In the genomic region with DNA sequence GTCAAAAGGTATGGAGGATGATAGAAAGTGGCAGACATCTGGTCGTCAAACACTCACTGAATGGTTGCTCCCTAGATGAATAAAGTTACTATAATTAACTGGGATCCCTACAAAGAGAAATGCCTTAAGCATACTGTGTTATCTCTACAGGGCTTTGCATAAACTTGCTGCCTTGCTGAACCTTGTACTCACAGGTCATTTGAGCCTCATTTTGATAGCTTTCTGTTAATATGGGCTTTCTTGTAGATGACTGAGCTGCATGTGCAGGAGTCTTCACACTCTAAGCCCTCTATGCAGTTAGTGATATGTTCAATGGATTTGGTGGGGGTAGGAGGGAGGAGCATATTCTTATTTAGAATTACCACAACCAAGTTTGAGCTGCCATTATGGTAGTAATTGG, we compare ENCODE assay signal across 16 mouse cellular contexts.
"Had no signal": no experiment of that assay in that cellular context is flagged by ENCODE, and none has a peak within 500 bp of the region (broad histone marks: within the 10 kb centered on the region; RNA-seq: fewer than 3 reads in every experiment).

No protein-coding gene starts in this region.

- H3K4me1 ChIP-seq: neural tube, embryonic 13.5 days; neural tube, embryonic 15.5 days; stomach, embryonic 15.5 days had no signal

- H3K4me3 ChIP-seq: neural tube, embryonic 13.5 days; neural tube, embryonic 15.5 days; stomach, embryonic 15.5 days had no signal

- H3K27ac ChIP-seq: neural tube, embryonic 13.5 days; neural tube, embryonic 15.5 days; stomach, embryonic 15.5 days; stomach, postnatal 0 days had no signal

- H3K27me3 ChIP-seq: neural tube, embryonic 13.5 days; neural tube, embryonic 15.5 days; stomach, embryonic 15.5 days had no signal

- H3K9ac ChIP-seq: neural tube, embryonic 13.5 days; neural tube, embryonic 15.5 days; stomach, embryonic 15.5 days had no signal

- H3K36me3 ChIP-seq: neural tube, embryonic 13.5 days; neural tube, embryonic 15.5 days; stomach, embryonic 15.5 days had no signal

- H3K9me3 ChIP-seq: neural tube, embryonic 13.5 days; neural tube, embryonic 15.5 days; stomach, embryonic 15.5 days had no signal

- DNase-seq: retina, postnatal 1 day; right cerebral cortex, adult 18-20 months; right cerebral cortex, postnatal 14 days; right cerebral cortex, postnatal 25 days; right cerebral cortex, postnatal 4 days; spleen, adult 18-20 months; thymus, adult 18-20 months; thymus, adult 2 months; thymus, postnatal 14 days; thymus, postnatal 25 days; thymus, postnatal 36 days; thymus, postnatal 4 days had no signal

- H3K4me2 ChIP-seq: neural tube, embryonic 13.5 days; neural tube, embryonic 15.5 days; stomach, embryonic 15.5 days had no signal
